ENCODE assay signal across 1 mouse cellular context in the genomic region with DNA sequence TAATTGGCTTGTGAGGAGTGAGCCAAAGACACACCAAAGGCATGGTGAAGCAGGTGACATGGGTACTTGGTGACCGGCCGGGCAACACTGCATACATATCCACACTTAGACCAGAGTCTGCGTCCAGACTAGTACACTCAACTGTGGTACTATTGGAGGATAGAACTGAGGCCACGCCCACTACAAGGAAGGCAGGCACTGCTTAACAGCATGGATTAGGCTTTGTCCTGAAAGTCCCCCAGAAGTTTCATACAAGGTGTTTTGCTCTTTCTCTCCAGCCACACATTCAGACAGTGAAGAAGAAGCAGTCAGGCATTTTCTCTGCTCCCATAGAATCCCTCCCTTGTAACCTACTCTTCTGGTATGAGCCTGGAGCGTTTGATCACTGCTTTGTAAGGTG.
TF ChIP-seq lines count a peak whose summit lies in the region.

No protein-coding gene starts in this region.

TF ChIP-seq in CH12.LX, 34 proteins besides CTCF, POLR2A, EP300 and RAD21:
- TF ChIP-seq USF1 (IDR thresholded peaks at IDR 0.05; ENCODE audit: low read depth, low read length) (no peak), TCF12 (IDR thresholded peaks at IDR 0.05; ENCODE audit: low read depth, low read length) (peak; percentile 60), PAX5 (IDR thresholded peaks at IDR 0.05; ENCODE audit: low read length) (no peak), POLR2AphosphoS2 (IDR thresholded peaks at IDR 0.05; ENCODE audit: low read depth, low read length) (no peak), MAX (IDR thresholded peaks at IDR 0.05; ENCODE audit: low read length) (peak; percentile 37; the same call in 1 of the 2 replicates), IRF4 (IDR thresholded peaks at IDR 0.05; ENCODE audit: low read depth, low read length) (no peak; the same call in 1 of the 2 replicates), ZNF384 (IDR thresholded peaks at IDR 0.05; ENCODE audit: low read depth, low read length) (no peak), MXI1 (IDR thresholded peaks at IDR 0.05; ENCODE audit: low read depth, low read length) (peak; percentile 84), ELF1 (IDR thresholded peaks at IDR 0.05; ENCODE audit: low read depth, low read length) (peak; percentile 47; the same call in 1 of the 2 replicates), BHLHE40 (IDR thresholded peaks at IDR 0.05; ENCODE audit: low read depth, low read length) (no peak), MEF2A (IDR thresholded peaks at IDR 0.05; ENCODE audit: borderline replicate concordance, low read depth, low read length) (no peak), NRF1 (IDR thresholded peaks at IDR 0.05; ENCODE audit: low read depth, low read length) (peak; percentile 49; the same call in 1 of the 2 replicates), ETS1 (conservative IDR thresholded peaks at IDR 0.05; ENCODE audit: low read depth, low read length) (no peak), TBP (conservative IDR thresholded peaks at IDR 0.05; ENCODE audit: low read depth, low read length) (peak; percentile 90), HCFC1 (IDR thresholded peaks at IDR 0.05; ENCODE audit: low read depth, low read length) (no peak; the same call in 1 of the 2 replicates), MAZ (IDR thresholded peaks at IDR 0.05; ENCODE audit: low read depth, low read length) (no peak), NELFE (IDR thresholded peaks at IDR 0.05; ENCODE audit: low read depth, low read length) (peak; percentile 53), JUN (IDR thresholded peaks at IDR 0.05; ENCODE audit: insufficient read depth, low read depth, low read length) (no peak), UBTF (IDR thresholded peaks at IDR 0.05; ENCODE audit: low read depth, low read length) (no peak), MAFK (IDR thresholded peaks at IDR 0.05; ENCODE audit: insufficient replicate concordance, low read length) (no peak), JUND (conservative IDR thresholded peaks at IDR 0.05; ENCODE audit: low read depth, low read length) (no peak), CHD1 (IDR thresholded peaks at IDR 0.05; ENCODE audit: low read depth, low read length) (peak; percentile 37; the same call in 1 of the 2 replicates), GABPA (IDR thresholded peaks at IDR 0.05; ENCODE audit: insufficient replicate concordance, low read depth, low read length) (no peak), USF2 (conservative IDR thresholded peaks at IDR 0.05; ENCODE audit: low read depth, low read length) (no peak), ZMIZ1 (IDR thresholded peaks at IDR 0.05; ENCODE audit: low read depth, low read length) (peak; percentile 73), ZC3H11A (IDR thresholded peaks at IDR 0.05; ENCODE audit: low read depth, low read length) (no peak), SMC3 (IDR thresholded peaks at IDR 0.05; ENCODE audit: low read depth, low read length) (no peak), CHD2 (IDR thresholded peaks at IDR 0.05; ENCODE audit: low read length) (no peak), SIN3A (IDR thresholded peaks at IDR 0.05; ENCODE audit: low read length) (peak; percentile 10; the same call in 1 of the 2 replicates), MYC (IDR thresholded peaks at IDR 0.05; ENCODE audit: low read depth, low read length) (0 out of 2 replicates have a peak, but pooled peaks have one; percentile 45), ZKSCAN1 (IDR thresholded peaks at IDR 0.05; ENCODE audit: borderline replicate concordance, low read depth, low read length) (no peak)
